Comparison of ENCODE assay signal across 8 mouse cellular contexts in the genomic region with DNA sequence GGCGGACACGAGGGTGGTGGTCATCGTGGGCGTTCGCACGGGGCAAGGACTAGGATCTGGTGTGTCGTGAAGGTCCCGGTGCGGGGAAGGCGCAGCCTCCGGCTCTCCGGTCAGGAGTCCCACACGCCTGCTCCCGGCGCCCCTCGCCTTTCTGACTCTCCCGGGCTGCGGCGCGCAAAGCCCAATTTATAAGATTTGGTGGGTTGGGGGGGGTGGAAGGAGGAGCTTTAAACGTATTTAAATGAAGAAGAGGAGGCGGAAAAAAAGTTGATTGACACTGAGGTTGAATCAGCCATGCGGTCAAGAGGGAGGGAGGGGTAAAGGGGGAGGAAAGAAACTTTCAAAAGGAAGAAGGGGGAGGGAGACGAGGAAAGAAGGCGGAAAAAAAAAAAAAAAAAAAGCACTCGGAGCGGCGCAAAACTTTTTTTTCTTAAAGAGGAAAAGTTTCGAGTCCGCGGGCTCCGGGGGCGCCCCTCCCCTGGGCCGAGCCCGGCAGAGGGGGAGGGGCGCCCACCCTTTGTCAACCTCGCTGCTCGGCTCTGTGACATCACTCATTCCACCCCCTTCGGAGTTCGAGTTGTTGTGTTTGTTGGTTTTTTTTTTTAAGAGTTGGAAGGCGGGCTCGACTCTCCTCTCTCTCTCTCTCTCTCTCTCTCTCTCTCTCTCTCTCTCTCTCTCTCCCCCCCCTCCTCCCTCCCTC. TPM values are rescaled to one million over a fixed set of nuclear protein-coding genes. Genes with fewer than 3 reads are reported as not detected.
A peak's percentile ranks its signal among the peaks of the same experiment; 100 is the strongest.
DNase-seq lines count a peak whose midpoint lies in the region; ATAC-seq and TF ChIP-seq lines count a peak whose summit lies in the region.

Gene Zfp36l1 (minus strand): TSS at position 162 of the 700 bp plus-strand sequence.

- DNase-seq in CH12.LX (ENCODE audit: extremely low read depth) = peak; percentile 98
- DNase-seq in forebrain, embryonic 14.5 days (ENCODE audit: low spot score) = peak; percentile 95
- peak; percentile 92 for DNase-seq in heart, postnatal 25 days (ENCODE audit: low spot score)
- DNase-seq in layer of hippocampus, adult 18-20 months (ENCODE audit: low spot score in 2 of 2) = peak in 1 of 2 experiments; percentile 65
- DNase-seq in ovary, postnatal 10 days (ENCODE audit: low spot score) = peak; percentile 99
- DNase-seq in thymus, postnatal 25 days = peak; percentile 96

- TF ChIP-seq RAD21 in CH12.LX (IDR thresholded peaks at IDR 0.05; ENCODE audit: low read depth, low read length) = no peak

- peaks cover 5 to 23% of the 10 kb centered on the region in 2 experiments; a peak in 3 of 4 replicates for H3K4me1 ChIP-seq in CH12.LX (ENCODE audit: control insufficient read depth in 1 of 2, insufficient read depth in 2 of 2)
- peaks cover 15% of the 10 kb centered on the region for H3K4me1 ChIP-seq in bone marrow macrophage, adult 2 months (ENCODE audit: control insufficient read depth, insufficient read depth, low read length)
- peaks cover 17% of the 10 kb centered on the region for H3K4me1 ChIP-seq in forebrain, embryonic 14.5 days (ENCODE audit: control insufficient read depth, insufficient read depth, low read length)
- peaks cover 6% of the 10 kb centered on the region for H3K4me1 ChIP-seq in lung, embryonic 16.5 days (replicated peaks; ENCODE audit: control insufficient read depth, insufficient read depth, low read length)

- H3K27ac ChIP-seq in CH12.LX (ENCODE audit: insufficient read depth, low read depth) = peak within 1 kb of the TSS; percentile 90
- peak within 1 kb of the TSS; percentile 78 for H3K27ac ChIP-seq in bone marrow macrophage, adult 2 months (ENCODE audit: insufficient read depth, low read depth, low read length)
- H3K27ac ChIP-seq in forebrain, embryonic 14.5 days (ENCODE audit: low read depth, low read length) = peak within 1 kb of the TSS; percentile 94
- peak within 1 kb of the TSS; percentile 100 for H3K27ac ChIP-seq in lung, embryonic 16.5 days (ENCODE audit: low read length)

- in situ Hi-C loops in CH12.LX (cut with MboI; ENCODE audit: low pct_ligation_motif_present, low pct_unique_long_range_greater_than_20kb, low sequenced_read_pairs) = loop anchor here (10.0 to 25.0 kb wide), 2 partner anchors 276 to 508 kb away; no protein-coding TSS in a partner anchor

- TF ChIP-seq EP300 in CH12.LX (IDR thresholded peaks at IDR 0.05; ENCODE audit: low read length) = no peak

- TF ChIP-seq CTCF in CH12.LX (conservative IDR thresholded peaks at IDR 0.05 in 1 of 2, IDR thresholded peaks at IDR 0.05 in 1 of 2; ENCODE audit: low read depth in 2 of 2, low read length in 2 of 2) = no peak
- TF ChIP-seq CTCF in bone marrow macrophage, adult 2 months (IDR thresholded peaks at IDR 0.05; ENCODE audit: low read depth, low read length) = no peak

- peaks cover 51% of the 10 kb centered on the region for H3K79me2 ChIP-seq in CH12.LX (replicated peaks; ENCODE audit: control insufficient read depth, extremely low read depth, insufficient read depth, poor library complexity, severe bottlenecking)

- intact Hi-C loops in heart, postnatal 25 days (cut with DNase I) = loop anchor here (5.0 kb wide), 6 partner anchors 146 to 436 kb away; no protein-coding TSS in a partner anchor

- peak; percentile 43 for ATAC-seq in forebrain, embryonic 14.5 days
- ATAC-seq in lung, embryonic 16.5 days (ENCODE audit: low read depth) = peak; percentile 78

- peaks cover 16 to 29% of the 10 kb centered on the region in 2 experiments for H3K36me3 ChIP-seq in CH12.LX (replicated peaks in 1 of 2; ENCODE audit: control insufficient read depth in 1 of 2, insufficient read depth in 1 of 2, low read length in 1 of 2)
- H3K36me3 ChIP-seq in forebrain, embryonic 14.5 days (ENCODE audit: control insufficient read depth, insufficient read depth, low read length) = peaks cover 10% of the 10 kb centered on the region; the same call in 1 of the 2 replicates
- peaks cover 9% of the 10 kb centered on the region for H3K36me3 ChIP-seq in lung, embryonic 16.5 days (ENCODE audit: control insufficient read depth, insufficient read depth, low read length)

- H3K9ac ChIP-seq in CH12.LX (ENCODE audit: insufficient read depth, low read depth) = peak within 1 kb of the TSS; percentile 99
- H3K9ac ChIP-seq in forebrain, embryonic 14.5 days (ENCODE audit: low read length) = peak within 1 kb of the TSS; percentile 88
- peak within 1 kb of the TSS; percentile 97 for H3K9ac ChIP-seq in lung, embryonic 16.5 days (ENCODE audit: low read length)

- no peaks in the 10 kb centered on the region for H3K27me3 ChIP-seq in CH12.LX (replicated peaks)
- H3K27me3 ChIP-seq in forebrain, embryonic 14.5 days (replicated peaks; ENCODE audit: control insufficient read depth, insufficient read depth, low read length) = peaks cover 5% of the 10 kb centered on the region; the same call in 1 of the 2 replicates
- H3K27me3 ChIP-seq in lung, embryonic 16.5 days (ENCODE audit: control insufficient read depth, insufficient read depth, low read depth, low read length) = no peaks in the 10 kb centered on the region

- H3K4me3 ChIP-seq in CH12.LX (replicated peaks in 1 of 3; ENCODE audit: low read depth in 2 of 3, low read length in 2 of 3, poor library complexity in 1 of 3) = peak within 1 kb of the TSS; percentile 76 to 98 (median 94)
- peak within 1 kb of the TSS; percentile 91 for H3K4me3 ChIP-seq in bone marrow macrophage, adult 2 months (ENCODE audit: insufficient read depth, low read length)
- H3K4me3 ChIP-seq in forebrain, embryonic 14.5 days (ENCODE audit: low read depth, low read length) = peak within 1 kb of the TSS; percentile 59
- peak within 1 kb of the TSS; percentile 71 for H3K4me3 ChIP-seq in lung, embryonic 16.5 days (ENCODE audit: low read length)

- H3K4me2 ChIP-seq in CH12.LX (ENCODE audit: insufficient read depth, low read depth, poor library complexity, severe bottlenecking) = peak within 1 kb of the TSS; percentile 97
- peak within 1 kb of the TSS; percentile 84 for H3K4me2 ChIP-seq in forebrain, embryonic 14.5 days (ENCODE audit: low read length)
- H3K4me2 ChIP-seq in lung, embryonic 16.5 days (ENCODE audit: low read depth, low read length) = peak within 1 kb of the TSS; percentile 89

- TF ChIP-seq POLR2A in CH12.LX (IDR thresholded peaks at IDR 0.05; ENCODE audit: low read depth, low read length) = peak; percentile 100
- peak; percentile 99 for TF ChIP-seq POLR2A in bone marrow macrophage, adult 2 months (IDR thresholded peaks at IDR 0.05; ENCODE audit: borderline replicate concordance, low read depth, low read length)

- WGBS in forebrain, embryonic 14.5 days = under 1% methylated on average over 39 of the region's 42 CpGs
- under 1% methylated on average over 39 of the region's 42 CpGs for WGBS in lung, embryonic 16.5 days

- no peaks in the 10 kb centered on the region for H3K9me3 ChIP-seq in CH12.LX (replicated peaks; ENCODE audit: low read length)
- no peaks in the 10 kb centered on the region for H3K9me3 ChIP-seq in forebrain, embryonic 14.5 days (replicated peaks; ENCODE audit: control insufficient read depth, low read length)
- H3K9me3 ChIP-seq in lung, embryonic 16.5 days (ENCODE audit: control insufficient read depth, low read length) = no peaks in the 10 kb centered on the region

- dilution Hi-C loops in CH12.LX (cut with MboI; ENCODE audit: extremely low pct_ligation_motif_present, extremely low pct_unique_long_range_greater_than_20kb, low sequenced_read_pairs) = no loop called here

TF ChIP-seq in CH12.LX, 34 proteins besides CTCF, POLR2A, EP300 and RAD21:
- TF ChIP-seq POLR2AphosphoS2 (IDR thresholded peaks at IDR 0.05; ENCODE audit: low read depth, low read length) (no peak), RCOR1 (conservative IDR thresholded peaks at IDR 0.05; ENCODE audit: low read depth, low read length) (no peak), TBP (conservative IDR thresholded peaks at IDR 0.05; ENCODE audit: low read depth, low read length) (peak; percentile 96), MAFK (IDR thresholded peaks at IDR 0.05; ENCODE audit: insufficient replicate concordance, low read length) (no peak)

RNA-seq across cellular contexts. Expression of gene Zfp36l1, which starts in this region (rescaled TPM):
- total RNA-seq in CH12.LX (2012; rRNA removed) = 42.3 and 50.7 TPM in 2 replicates
- 26.2 and 32.7 TPM in 2 replicates for total RNA-seq in CH12.LX (2014; rRNA removed)
- 175 and 192 TPM in 2 replicates for polyA plus RNA-seq in CH12.LX (2012; ENCODE audit: insufficient read length, low read depth)
- 265 and 268 TPM in 2 replicates for polyA plus RNA-seq in bone marrow macrophage, adult 2 months (2012; ENCODE audit: insufficient read depth, insufficient read length, missing spikeins)
- polyA plus RNA-seq in forebrain, embryonic 14.5 days (2014; fragmentation: Nextera tagmentation; extraction: Ambion mirVana) = 39.7 and 45.5 TPM in 2 replicates
- 100 to 1,000 TPM in 1 of 2 experiments, 10 to 100 TPM in 1; 96.9 to 110 TPM for total RNA-seq in heart, postnatal 25 days (2021)
- 10 to 100 TPM; 40.0 to 53.4 TPM for total RNA-seq in layer of hippocampus, adult 18-20 months (2021)
- polyA plus RNA-seq in lung, embryonic 16.5 days (2015; fragmentation: Nextera tagmentation; extraction: Ambion mirVana) = 131 and 152 TPM in 2 replicates
